In the genomic region with DNA sequence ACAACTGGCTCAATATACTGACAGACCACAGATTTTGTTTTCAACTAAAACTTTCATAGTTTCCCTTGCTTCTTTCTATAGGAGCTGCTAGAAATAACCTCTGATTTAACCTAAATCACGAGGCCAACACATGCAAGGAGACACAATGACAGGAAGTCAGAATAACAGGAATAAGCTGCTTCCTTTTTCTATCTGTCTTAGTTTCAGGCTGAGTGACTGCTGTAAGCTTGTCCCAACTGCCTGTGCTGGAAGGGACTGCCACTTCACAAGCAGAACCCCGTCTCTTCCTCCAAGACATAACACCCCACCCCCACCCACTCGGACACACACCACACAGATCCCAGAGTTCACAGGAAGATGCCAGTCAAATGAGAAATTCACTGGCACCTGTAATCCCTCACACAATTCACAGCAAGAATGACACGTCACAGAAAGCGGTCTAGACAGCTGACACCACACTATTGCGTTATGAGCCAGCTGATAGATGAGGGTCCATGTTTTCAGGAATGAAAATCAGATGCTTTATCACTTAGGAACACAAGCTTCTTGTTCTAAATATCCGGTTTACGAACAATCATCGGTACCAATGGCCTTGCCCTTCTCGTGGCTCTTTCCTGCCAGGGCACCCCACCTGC, we compare ENCODE assay signal across 14 mouse cellular contexts. TPM values are rescaled to one million over a fixed set of nuclear protein-coding genes. Genes with fewer than 3 reads are reported as not detected.
A peak's percentile ranks its signal among the peaks of the same experiment; 100 is the strongest.
DNase-seq lines count a peak whose midpoint lies in the region; ATAC-seq and TF ChIP-seq lines count a peak whose summit lies in the region.
"Had no signal": no experiment of that assay in that cellular context is flagged by ENCODE, and none has a peak within 500 bp of the region (broad histone marks: within the 10 kb centered on the region; RNA-seq: fewer than 3 reads in every experiment).

No protein-coding gene starts in this region.

- H3K9ac ChIP-seq in heart, embryonic 15.5 days = no peak overlapping the region
- no peak overlapping the region for H3K9ac ChIP-seq in liver, postnatal 0 days (replicated peaks)

- peak; percentile 39 for TF ChIP-seq EP300 in liver, postnatal 0 days (IDR thresholded peaks at IDR 0.05; ENCODE audit: low read depth)

- ATAC-seq in heart, embryonic 15.5 days (replicated peaks; ENCODE audit: insufficient number of reproducible peaks, insufficient read depth, low FRiP score, low read depth) = no peak
- peak; percentile 65 for ATAC-seq in liver, postnatal 0 days

- H3K36me3 ChIP-seq in heart, embryonic 15.5 days = peaks cover 6% of the 10 kb centered on the region; the same call in 1 of the 2 replicates
- H3K36me3 ChIP-seq in liver, postnatal 0 days (replicated peaks; ENCODE audit: insufficient read depth, low read length) = no peaks in the 10 kb centered on the region

- peaks cover 30% of the 10 kb centered on the region for H3K4me1 ChIP-seq in heart, embryonic 15.5 days (replicated peaks)
- 0 out of 2 replicates have a peak, but pooled peaks cover 4% of the 10 kb centered on the region for H3K4me1 ChIP-seq in liver, postnatal 0 days (ENCODE audit: insufficient read depth)

- H3K9me3 ChIP-seq in heart, embryonic 15.5 days (replicated peaks) = no peaks in the 10 kb centered on the region
- no peaks in the 10 kb centered on the region for H3K9me3 ChIP-seq in liver, postnatal 0 days (ENCODE audit: low read length)

- intact Hi-C loops in heart, postnatal 10 days (cut with DNase I) = loop anchor here (2.0 kb wide), 1 partner anchor 29 kb away; a partner anchor contains a TSS

- 64% methylated on average over 10 of the region's 10 CpGs for WGBS in heart, embryonic 15.5 days
- 41% methylated on average over 10 of the region's 10 CpGs for WGBS in liver, postnatal 0 days (ENCODE audit: insufficient replicate concordance)

- no peak overlapping the region for H3K4me3 ChIP-seq in heart, embryonic 15.5 days
- H3K4me3 ChIP-seq in liver, postnatal 0 days (ENCODE audit: low read depth, low read length) = no peak overlapping the region

- no peak for TF ChIP-seq CTCF in liver, postnatal 0 days (IDR thresholded peaks at IDR 0.05; ENCODE audit: low read depth)

- H3K27me3 ChIP-seq in heart, embryonic 15.5 days = no peaks in the 10 kb centered on the region
- no peaks in the 10 kb centered on the region for H3K27me3 ChIP-seq in liver, postnatal 0 days (ENCODE audit: insufficient read depth, low read length)

- DNase-seq in heart, adult 11 months = peak; percentile 97
- DNase-seq in heart, postnatal 10 days = no peak
- peak; percentile 69 for DNase-seq in layer of hippocampus, adult 9-11 months
- DNase-seq in layer of hippocampus, postnatal 10 days (ENCODE audit: low spot score in 2 of 2) = no peak
- peak; percentile 17 for DNase-seq in liver, postnatal 0 days
- DNase-seq in cerebellum, adult 8-10 months = no peak
- DNase-seq in spleen, postnatal 4 days (ENCODE audit: low spot score in 2 of 2) = no peak
- DNase-seq: adrenal gland, postnatal 10 days; cerebellum, adult 9-11 months had no signal

- H3K4me2 ChIP-seq in heart, embryonic 15.5 days = no peak overlapping the region
- H3K4me2 ChIP-seq in liver, postnatal 0 days (ENCODE audit: low read depth, low read length) = no peak overlapping the region

- H3K27ac ChIP-seq in heart, embryonic 15.5 days = peak overlapping the region; percentile 74
- peak overlapping the region; percentile 80 for H3K27ac ChIP-seq in liver, postnatal 0 days (ENCODE audit: low read depth)

RNA-seq across cellular contexts. Expression of a gene that starts 29.5 kb away (rescaled TPM):
- total RNA-seq in heart, postnatal 10 days (2021) = 10 to 100 TPM; 33.4 to 33.5 TPM
- 10 to 100 TPM; 38.0 to 46.6 TPM for total RNA-seq in layer of hippocampus, postnatal 10 days (2021)
- polyA plus RNA-seq in heart, embryonic 15.5 days (2015; fragmentation: Nextera tagmentation; extraction: Ambion mirVana) = 21.6 and 22.7 TPM in 2 replicates
- polyA plus RNA-seq in liver, postnatal 0 days (2015; fragmentation: Nextera tagmentation; extraction: Ambion mirVana) = 2.2 and 4.2 TPM in 2 replicates

RNA-seq across cellular contexts. Expression of a gene that starts 43.2 kb away (rescaled TPM):
- not detected for total RNA-seq in heart, postnatal 10 days (2021)
- total RNA-seq in layer of hippocampus, postnatal 10 days (2021) = not detected
- not detected in 2 replicates for polyA plus RNA-seq in heart, embryonic 15.5 days (2015; fragmentation: Nextera tagmentation; extraction: Ambion mirVana)
- not detected in 2 replicates for polyA plus RNA-seq in liver, postnatal 0 days (2015; fragmentation: Nextera tagmentation; extraction: Ambion mirVana)
- total RNA-seq: adrenal gland, postnatal 10 days; layer of hippocampus, postnatal 14 days had no signal
- polyA plus RNA-seq: forebrain, embryonic 11.5 days; gonadal fat pad, adult 2 months; neural tube, embryonic 11.5 days had no signal

Comparison
In these comparisons a context has a peak if more than half of its experiments do, and no peak if none do; other contexts are left out.
1. DNase-seq: peak in heart, adult 11 months (single experiment), layer of hippocampus, adult 9-11 months (single experiment) and liver, postnatal 0 days (single experiment); none in heart, postnatal 10 days (0 of 2), layer of hippocampus, postnatal 10 days (0 of 2), cerebellum, adult 8-10 months (single experiment) and spleen, postnatal 4 days (0 of 2).